Mouse (Mus musculus) embryonic fibroblast, embryonic 13.5 days (primary cell): ENCODE measurements around the gene Scn10a. TPM values are rescaled to one million over a fixed set of nuclear protein-coding genes. Genes with fewer than 3 reads are reported as not detected.

ENCODE experiments used
- H3K27ac ChIP-seq: 2 replicates; pipeline ENCODE4 v1.5.1; 2012; ENCODE audit warnings: low read length, control low read depth, inconsistent platforms; ENCODE audit not compliant: insufficient read depth
- H3K4me1 ChIP-seq: 2 replicates; pipeline ENCODE4 v1.6.1; 2011; ENCODE audit warnings: low read length; ENCODE audit not compliant: control insufficient read depth, insufficient read depth
- H3K4me3 ChIP-seq: 2 replicates; pipeline ENCODE4 v1.5.1; 2011; ENCODE audit warnings: mild to moderate bottlenecking, control low read depth, low read length; ENCODE audit not compliant: insufficient read depth
- CTCF ChIP-seq: IDR thresholded peaks from 2 replicates; pipeline ENCODE4 v1.5.1; 2011; ENCODE audit warnings: mild to moderate bottlenecking, control low read depth, low read length, moderate library complexity, borderline replicate concordance; ENCODE audit not compliant: insufficient read depth
- POLR2A ChIP-seq: IDR thresholded peaks from 2 replicates; pipeline ENCODE4 v1.6.1; 2011; ENCODE audit warnings: low read depth, mild to moderate bottlenecking, control low read depth, low read length, moderate library complexity
- polyA plus RNA-seq: library from polyadenylated mRNA; stranded (reverse); fragments of >200 nt; gene quantifications from 2 replicates; pipeline ENCODE4 v1.2.4, GENCODE M21; 2011; ENCODE audit warnings: low read depth; ENCODE audit not compliant: missing spikeins, insufficient read length

The Scn10a gene
- polyA plus RNA-seq: not detected in 2 replicates

GRCm38 (mm10) chr9:119719222-119719621 lies at the start of gene Scn10a:
TSS of gene Scn10a (minus strand) at chr9:119719322.
- no peak for TF ChIP-seq CTCF
- TF ChIP-seq POLR2A: no peak
- Histone ChIP-seq H3K4me3 (no peak within 1 kb of the TSS), H3K4me1 (no peaks in the 10 kb centered on the region), H3K27ac (no peak within 1 kb of the TSS)

DNA sequence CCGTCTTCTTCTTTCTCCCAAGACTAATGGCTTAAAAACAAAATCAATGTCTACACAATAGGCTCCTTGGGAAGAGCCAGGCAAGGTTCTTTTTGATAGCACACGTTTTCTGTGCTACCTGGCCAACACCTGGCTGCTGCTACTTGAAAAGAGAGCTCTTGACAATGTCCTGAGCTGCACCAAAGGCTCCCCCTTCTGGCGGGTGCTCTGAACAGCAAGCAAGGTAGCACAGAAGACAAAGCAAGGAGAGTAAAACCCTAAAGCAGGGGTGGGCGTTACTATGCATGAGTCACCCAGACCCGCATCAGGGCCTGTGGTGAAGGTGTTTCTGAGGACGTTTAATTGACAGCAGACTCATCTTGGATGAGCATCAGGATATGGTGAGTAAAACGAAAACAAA lies 49.5 kb upstream of the Scn10a start:
- TF ChIP-seq CTCF (no peak), POLR2A (no peak)
- Histone ChIP-seq H3K4me1 (no peaks in the 10 kb centered on the region), H3K4me3 (no peak overlapping the region)

DNA sequence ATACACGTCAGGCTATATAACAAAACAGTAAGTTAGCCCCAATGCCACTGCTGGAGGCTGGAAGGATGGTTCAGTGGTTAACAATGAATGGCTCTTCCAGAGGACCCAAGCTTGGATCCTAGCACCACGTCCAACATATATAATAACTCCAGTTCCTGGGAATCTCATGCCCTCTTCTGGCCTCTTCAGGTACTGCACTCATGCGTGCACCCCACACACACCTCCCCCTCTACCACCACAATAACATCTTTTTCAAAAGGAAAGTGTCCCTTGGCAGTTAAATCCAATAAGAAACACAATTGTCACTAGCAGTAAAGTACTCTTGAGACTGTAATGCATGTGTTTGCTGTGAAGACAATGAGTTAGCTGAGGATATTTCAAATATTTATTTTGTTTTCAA lies 41.1 kb upstream of the Scn10a start:
- no peak overlapping the region for H3K4me3 ChIP-seq
- H3K27ac ChIP-seq: no peak overlapping the region
- TF ChIP-seq POLR2A (no peak), CTCF (no peak)
- no peaks in the 10 kb centered on the region for H3K4me1 ChIP-seq

More for the DNA sequence above, 49.5 kb upstream of the Scn10a start:
- no peak overlapping the region for H3K27ac ChIP-seq

DNA sequence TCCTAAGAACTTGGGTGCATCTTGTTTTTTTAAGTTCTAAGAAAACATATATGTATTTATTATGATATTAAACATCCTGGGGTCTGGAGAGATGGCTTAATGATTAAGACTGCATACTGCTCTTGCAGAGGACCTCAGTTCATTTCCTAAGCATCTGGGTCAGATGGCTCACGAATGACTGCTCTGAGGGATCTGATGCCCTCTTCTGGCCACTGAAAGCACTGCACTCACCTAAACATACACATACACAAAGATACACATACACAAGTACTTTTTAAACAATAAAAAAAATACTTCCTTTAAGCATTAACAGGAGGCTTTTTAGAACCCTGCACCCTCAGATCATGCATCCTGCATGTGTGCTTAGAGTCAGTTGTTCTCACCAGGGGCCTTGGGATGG lies 40.3 kb upstream of the Scn10a start:
- Histone ChIP-seq H3K4me1 (no peaks in the 10 kb centered on the region), H3K27ac (no peak overlapping the region), H3K4me3 (no peak overlapping the region)
- TF ChIP-seq CTCF (no peak), POLR2A (no peak)

DNA sequence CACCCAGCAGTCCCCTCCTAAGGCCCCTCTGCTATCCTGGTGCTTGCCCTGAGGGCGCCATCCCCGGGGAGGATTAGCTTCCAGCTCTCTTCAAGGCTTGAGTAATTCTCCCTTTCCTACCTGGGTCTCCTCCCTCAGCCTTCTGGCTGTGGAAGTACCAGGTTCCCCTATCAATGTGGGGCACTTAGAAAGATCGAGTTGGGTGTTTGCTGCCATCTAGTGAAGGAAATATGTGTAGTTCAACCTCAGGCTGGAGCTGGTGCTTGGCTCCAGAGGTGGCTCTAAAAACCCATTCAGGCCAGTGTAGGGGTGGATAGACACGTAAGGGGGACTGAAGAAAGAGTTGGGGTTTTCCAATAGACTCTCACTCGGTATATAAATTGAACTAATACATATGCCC lies 32.4 kb upstream of the Scn10a start:
- Histone ChIP-seq H3K4me3 (no peak overlapping the region), H3K27ac (no peak overlapping the region), H3K4me1 (no peaks in the 10 kb centered on the region)
- no peak for TF ChIP-seq POLR2A
- no peak for TF ChIP-seq CTCF

- Histone ChIP-seq H3K4me3 (no peak overlapping the region), H3K27ac (no peak overlapping the region), H3K4me1 (no peaks in the 10 kb centered on the region)
- TF ChIP-seq CTCF: no peak
- TF ChIP-seq POLR2A: no peak
Observed at GRCm38 (mm10) chr9:119749112-119749511, 30.0 kb upstream of the Scn10a start.

- H3K4me3 ChIP-seq: no peak overlapping the region
- TF ChIP-seq CTCF (no peak), POLR2A (no peak)
Observed at GRCm38 (mm10) chr9:119743900-119744299, 24.8 kb upstream of the Scn10a start.

GRCm38 (mm10) chr9:119743312-119743711 lies 24.2 kb upstream of the Scn10a start:
- no peak overlapping the region for H3K4me3 ChIP-seq
- no peak overlapping the region for H3K27ac ChIP-seq
- TF ChIP-seq POLR2A: no peak
- no peak for TF ChIP-seq CTCF
- no peaks in the 10 kb centered on the region for H3K4me1 ChIP-seq

More at GRCm38 (mm10) chr9:119743900-119744299, 24.8 kb upstream of the Scn10a start:
- Histone ChIP-seq H3K4me1 (no peaks in the 10 kb centered on the region), H3K27ac (no peak overlapping the region)

- H3K4me1 ChIP-seq: no peaks in the 10 kb centered on the region
- H3K27ac ChIP-seq: no peak overlapping the region
- TF ChIP-seq POLR2A: no peak
- TF ChIP-seq CTCF: no peak
- H3K4me3 ChIP-seq: no peak overlapping the region
Observed at GRCm38 (mm10) chr9:119741101-119741786, 22.1 kb upstream of the Scn10a start.

DNA sequence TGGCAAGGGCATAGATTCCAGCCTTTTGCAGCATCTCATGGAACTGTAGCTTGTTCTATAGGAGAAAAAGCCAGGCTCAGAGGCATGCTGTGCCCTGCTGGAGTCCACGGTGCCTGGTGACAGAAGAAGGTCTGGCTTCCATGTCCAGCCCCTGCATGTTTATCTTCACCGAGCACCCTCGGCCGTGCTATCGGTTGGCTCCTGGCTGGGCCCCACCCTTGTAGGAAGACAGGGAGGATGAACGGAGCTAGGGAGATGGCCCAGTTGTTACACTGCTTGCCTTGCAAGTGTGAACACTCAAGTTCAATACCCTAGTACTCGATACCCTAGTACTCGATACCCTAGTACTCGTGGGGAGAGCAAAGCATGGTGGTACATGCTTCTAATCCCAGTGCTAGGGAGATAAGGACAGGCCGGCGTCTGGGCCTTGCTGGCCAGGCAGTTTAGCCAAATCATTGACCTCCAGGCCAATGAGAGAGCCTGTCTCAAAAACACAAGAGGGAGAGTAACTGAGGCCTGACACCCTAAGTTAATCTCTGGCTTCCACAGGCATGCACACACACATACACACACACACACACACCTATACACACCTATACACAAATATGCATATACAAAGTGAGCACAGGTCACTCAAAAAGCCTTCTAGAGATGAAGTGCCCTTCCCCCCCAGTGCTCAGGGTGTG lies 9.4 kb upstream of the Scn10a start:
- no peak overlapping the region for H3K4me3 ChIP-seq
- no peak for TF ChIP-seq POLR2A

More for the DNA sequence above, 9.4 kb upstream of the Scn10a start:
- Histone ChIP-seq H3K4me1 (no peaks in the 10 kb centered on the region), H3K27ac (no peak overlapping the region)
